Mouse (Mus musculus) erythroblast, adult 5-6 weeks (primary cell): ENCODE results near the gene Frk. TPM values are rescaled to one million over a fixed set of nuclear protein-coding genes. Genes with fewer than 3 reads are reported as not detected.
"Not testable (repeated sequence)": the region's sequence is repeated elsewhere in the genome, so short reads cannot be mapped to it uniquely, and the experiment has no call there.

Source experiments
- ATAC-seq: replicated peaks from 2 replicates; pipeline ENCODE4 v1.8.0; 2016; ENCODE audit warnings: moderate number of reproducible peaks, mild to moderate bottlenecking, moderate TSS enrichment, inconsistent platforms; ENCODE audit not compliant: poor library complexity, low FRiP score, severe bottlenecking
- total RNA-seq, 2 experiments: library from RNA; stranded (forward) in 1 of 2; stranded (reverse) in 1 of 2; fragments of 150-400 nt in 1 of 2; fragments of 200-764, 138-1000 nt in 1 of 2; gene quantifications; 2 replicates each; pipeline versions ENCODE4 v1.2.3 to v1.2.4; 2015 to 2017; ENCODE audit warnings: low replicate concordance in 2 of 2

Gene Frk
- total RNA-seq (2015; ENCODE audit: low replicate concordance) (not detected in 2 replicates), total RNA-seq (2017; ENCODE audit: low replicate concordance) (not detected in 2 replicates)

DNA sequence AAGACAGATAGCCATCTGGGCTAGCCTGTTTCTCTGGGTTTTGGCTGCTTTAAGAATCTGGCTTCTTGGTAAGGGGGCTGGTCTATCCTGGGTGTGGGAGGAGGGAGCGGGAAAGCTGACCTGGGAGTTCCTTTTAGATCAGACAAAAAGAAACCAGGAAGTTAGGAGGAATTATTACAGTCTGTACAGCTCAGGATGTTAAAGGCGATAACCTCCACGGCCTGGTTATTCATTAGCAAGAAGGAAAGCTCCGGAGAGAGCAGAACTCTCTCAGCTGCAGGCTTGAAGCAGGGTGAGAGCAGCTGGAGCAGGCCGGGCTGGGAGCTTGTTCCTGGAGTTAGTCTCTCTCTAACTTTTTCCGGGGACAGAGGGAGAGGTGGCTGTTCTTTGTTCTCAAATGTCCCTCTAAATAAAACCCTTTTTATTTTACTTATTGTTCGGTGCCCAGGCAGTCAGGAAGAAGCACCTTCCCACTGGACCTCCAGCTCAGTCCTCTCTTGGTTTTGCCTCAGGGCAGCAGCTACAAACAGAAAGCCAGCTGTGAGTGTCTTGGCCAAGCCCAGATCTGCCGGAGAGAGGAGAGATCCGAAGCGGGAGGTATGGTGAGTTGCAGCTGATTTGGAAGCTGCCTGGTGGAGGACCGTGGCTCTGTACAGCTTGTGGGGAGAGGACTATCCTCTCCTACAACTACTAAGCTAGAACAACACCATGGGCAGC lies at the start of gene Frk:
Frk (plus strand) TSS at position 103 of the 717 bp plus-strand sequence.
- no peak for ATAC-seq

- not testable (repeated sequence) for ATAC-seq
Measured at GRCm38 (mm10) chr10:34434191-34434590, 49.0 kb upstream of the Frk start.

DNA sequence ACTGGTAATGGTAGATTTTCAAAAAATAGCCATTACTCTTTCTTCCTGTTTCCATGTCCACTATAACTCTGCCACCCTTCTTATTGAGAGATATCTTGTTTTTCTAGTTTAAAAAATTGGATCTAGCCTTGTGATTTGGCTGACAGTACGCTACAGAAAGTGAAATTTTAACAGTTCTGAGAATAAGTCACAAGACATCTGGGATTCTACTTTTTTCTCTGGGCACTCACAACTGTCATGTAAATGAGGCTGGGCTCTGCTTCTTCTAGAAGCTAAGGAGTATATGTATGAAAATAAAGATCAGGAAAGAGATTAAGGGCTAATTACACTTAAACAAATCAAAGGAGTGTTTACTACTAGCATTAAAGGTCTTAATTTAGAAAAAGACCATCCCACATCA lies 33.7 kb upstream of the Frk start:
- ATAC-seq: no peak

- ATAC-seq: no peak
Measured at GRCm38 (mm10) chr10:34461451-34461850, 21.7 kb upstream of the Frk start.

- ATAC-seq: no peak
Measured at GRCm38 (mm10) chr10:34464321-34464720, 18.9 kb upstream of the Frk start.

DNA sequence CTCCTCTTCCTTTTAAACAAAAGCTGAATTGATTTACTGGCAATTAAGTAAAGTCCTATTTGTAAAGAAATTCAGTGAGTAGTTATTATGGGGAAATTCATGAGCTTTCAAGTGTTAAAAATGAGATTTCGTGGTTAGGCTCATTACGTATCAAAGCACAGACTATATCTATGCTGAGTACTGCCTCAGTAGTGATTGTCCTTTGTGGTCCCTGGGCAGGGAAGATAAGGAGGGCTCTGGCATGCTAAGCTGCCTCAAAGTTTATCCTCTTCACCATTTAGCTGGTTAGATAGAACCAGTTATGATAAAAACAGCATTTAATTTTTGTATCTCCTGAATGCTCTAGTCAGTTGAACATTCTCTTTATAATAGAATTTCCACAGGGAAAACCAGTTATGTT lies 14.2 kb upstream of the Frk start:
- ATAC-seq: no peak

DNA sequence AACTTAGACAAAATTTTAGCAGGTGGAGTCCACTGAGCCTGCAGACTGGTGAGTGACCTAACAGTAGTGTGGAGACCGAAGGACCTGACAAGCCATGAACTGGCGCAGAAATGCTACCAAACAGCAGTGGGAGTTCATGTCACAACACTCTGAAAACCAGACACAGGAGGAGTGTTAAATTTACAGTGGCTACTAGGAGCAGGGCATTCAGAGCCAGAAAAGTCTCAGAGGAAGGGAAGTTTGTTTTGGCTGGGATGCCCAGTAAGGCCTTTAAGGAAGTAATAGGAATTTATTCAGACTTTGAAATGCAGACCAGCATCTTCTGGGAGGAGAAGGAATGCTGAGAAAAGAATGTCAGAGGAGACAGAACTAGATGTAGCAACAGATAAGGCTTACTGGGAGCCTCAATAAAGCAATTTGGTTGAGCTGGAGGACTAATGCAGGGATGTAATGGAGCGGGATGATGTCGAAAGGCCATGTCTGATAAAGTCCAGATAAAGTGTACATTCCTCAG lies 3.2 kb upstream of the Frk start:
- no peak for ATAC-seq

DNA sequence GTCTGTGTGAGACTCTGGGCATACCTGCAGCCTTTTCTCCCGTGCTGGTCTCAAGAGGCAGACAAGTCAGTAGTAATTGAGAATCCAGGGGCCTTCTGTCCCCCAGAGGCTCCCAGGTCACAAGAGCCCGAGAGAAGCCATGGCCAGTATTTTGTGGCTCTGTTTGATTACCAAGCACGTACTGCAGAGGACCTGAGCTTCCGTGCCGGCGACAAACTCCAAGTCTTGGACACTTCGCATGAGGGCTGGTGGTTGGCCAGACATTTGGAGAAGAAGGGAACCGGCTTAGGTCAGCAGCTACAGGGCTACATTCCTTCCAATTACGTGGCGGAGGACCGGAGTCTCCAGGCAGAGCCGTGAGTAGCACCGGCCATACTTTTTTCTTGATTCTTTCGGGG lies 814 bp downstream of the Frk start:
- no peak for ATAC-seq

- no peak for ATAC-seq
Measured at GRCm38 (mm10) chr10:34485079-34485478, 1.9 kb downstream of the Frk start.

DNA sequence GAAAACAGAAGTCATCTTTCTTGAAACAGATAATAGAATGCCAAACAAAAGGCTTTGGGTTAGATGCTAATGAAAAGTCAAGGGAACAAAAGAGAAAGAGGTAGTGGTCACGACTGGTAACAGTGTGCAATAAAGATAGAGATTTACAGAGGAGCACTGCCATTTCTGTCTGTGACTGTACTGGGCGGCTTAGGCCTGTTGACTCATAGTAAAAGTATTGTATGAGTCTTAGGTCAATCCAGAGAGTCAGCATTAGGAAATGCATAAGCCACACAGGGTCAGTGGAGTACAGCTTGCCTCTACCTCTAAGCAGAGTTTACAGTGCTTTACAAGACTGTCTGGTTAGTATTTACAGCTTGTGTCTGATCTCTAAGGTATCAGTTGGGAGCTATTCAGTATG lies 24.6 kb downstream of the Frk start:
- ATAC-seq: no peak

- ATAC-seq: no peak
Measured at GRCm38 (mm10) chr10:34508593-34508992, 25.4 kb downstream of the Frk start.

GRCm38 (mm10) chr10:34509256-34509655 lies 26.1 kb downstream of the Frk start:
- no peak for ATAC-seq

- no peak for ATAC-seq
Measured at GRCm38 (mm10) chr10:34511192-34511591, 28.0 kb downstream of the Frk start.

- ATAC-seq: no peak
Measured at GRCm38 (mm10) chr10:34512551-34512950, 29.4 kb downstream of the Frk start.

- ATAC-seq: no peak
Measured at GRCm38 (mm10) chr10:34525598-34525997, 42.4 kb downstream of the Frk start.

- ATAC-seq: no peak
Measured at GRCm38 (mm10) chr10:34531766-34532165, 48.6 kb downstream of the Frk start.

DNA sequence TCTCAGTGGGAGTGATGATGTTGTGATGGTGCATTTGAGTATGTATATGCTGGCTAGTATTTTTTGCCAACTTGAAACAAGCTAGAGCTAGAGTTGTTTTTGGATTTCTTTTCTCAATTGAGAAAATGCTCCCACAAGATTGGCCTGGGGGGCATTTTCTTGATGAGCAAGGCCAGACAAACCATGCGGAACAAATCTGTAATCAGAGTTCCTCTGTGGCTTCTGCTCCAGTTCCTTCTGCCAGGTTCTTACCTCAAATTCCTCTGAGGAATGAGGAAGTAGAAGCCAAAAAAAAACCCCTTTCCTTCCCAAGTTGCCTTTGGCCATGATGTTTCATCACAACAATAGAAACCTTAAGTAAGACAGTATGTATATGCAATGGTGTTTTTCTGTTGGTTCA lies 49.3 kb downstream of the Frk start:
- no peak for ATAC-seq

- ATAC-seq: no peak
Measured at GRCm38 (mm10) chr10:34540687-34541086, 57.5 kb downstream of the Frk start.

GRCm38 (mm10) chr10:34541717-34542490 lies 58.7 kb downstream of the Frk start:
- ATAC-seq: no peak

DNA sequence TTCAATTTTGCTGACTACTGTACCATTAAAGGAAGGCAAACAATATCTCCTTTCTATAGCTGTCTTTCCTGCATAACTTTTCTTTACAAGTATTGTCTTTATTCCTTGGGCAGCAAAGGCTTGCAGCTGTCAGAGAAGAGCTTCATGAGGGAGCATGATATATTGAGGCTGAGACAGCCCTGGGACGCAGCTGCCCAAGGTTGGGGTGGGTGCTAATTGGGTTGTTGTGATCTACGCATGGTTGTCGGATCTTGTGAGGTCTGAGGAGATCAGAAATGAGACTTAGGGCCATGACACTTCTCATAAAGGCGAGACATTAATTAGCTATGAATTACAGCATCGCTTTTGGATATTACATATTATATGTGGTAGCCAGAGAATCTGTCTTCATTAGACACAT lies 67.4 kb downstream of the Frk start:
- ATAC-seq: no peak

- no peak for ATAC-seq
Measured at GRCm38 (mm10) chr10:34551636-34552035, 68.4 kb downstream of the Frk start.
